ENCODE assay signal across 18 mouse cellular contexts in the genomic region with DNA sequence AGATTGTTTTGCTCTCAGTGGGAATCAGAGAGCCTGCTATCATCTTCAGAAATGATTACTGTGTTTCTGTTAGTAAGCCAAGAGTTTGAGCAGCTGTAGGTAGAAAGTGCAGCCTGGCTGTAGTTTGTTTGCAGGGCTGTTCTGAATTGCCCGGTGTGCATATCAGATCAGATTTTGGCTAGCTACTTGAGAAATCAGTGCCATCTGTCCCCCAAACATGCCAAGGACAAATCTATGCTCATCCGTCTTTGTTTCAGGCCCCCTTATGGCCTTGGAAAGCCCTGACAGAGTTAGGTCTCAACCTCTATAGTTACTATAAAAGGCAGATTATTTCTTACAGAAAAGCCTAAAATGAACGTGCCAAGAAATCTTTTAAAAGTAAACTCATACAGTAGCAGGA.
A peak's percentile ranks its signal among the peaks of the same experiment; 100 is the strongest.
DNase-seq lines count a peak whose midpoint lies in the region; ATAC-seq and TF ChIP-seq lines count a peak whose summit lies in the region.
"Had no signal": no experiment of that assay in that cellular context is flagged by ENCODE, and none has a peak within 500 bp of the region (broad histone marks: within the 10 kb centered on the region; RNA-seq: fewer than 3 reads in every experiment).

No protein-coding gene starts in this region.

- WGBS in hindbrain, postnatal 0 days: 80% methylated on average over 3 of the region's 3 CpGs
- 88% methylated on average over 3 of the region's 3 CpGs for WGBS in hindbrain, embryonic 13.5 days
- 18% methylated on average over 3 of the region's 3 CpGs for WGBS in cerebellum, adult 2 months
- 89% methylated on average over 3 of the region's 3 CpGs for WGBS in thymus, adult 2 months

- no peak for ATAC-seq in hindbrain, postnatal 0 days
- no peak for ATAC-seq in hindbrain, embryonic 13.5 days (ENCODE audit: low FRiP score)
- ATAC-seq in activated CD4-positive, CD25-positive, alpha-beta regulatory T cell, adult 4 months: no peak
- ATAC-seq: hindbrain, embryonic 16.5 days; intestine, embryonic 16.5 days had no signal

- peak; percentile 57 for DNase-seq in hindbrain, postnatal 0 days (ENCODE audit: low spot score)
- peak; percentile 37 for DNase-seq in brain, embryonic 14.5 days (ENCODE audit: low read depth)
- DNase-seq in cerebellum, adult 2 months: peak; percentile 57 to 78
- DNase-seq in cerebellum, postnatal 25 days: peak; percentile 69
- DNase-seq in thymus, adult 2 months: no peak
- DNase-seq: adrenal gland, postnatal 10 days; kidney, postnatal 25 days; liver, embryonic 13.5 days; lung, adult 2 months; lung, postnatal 14 days had no signal

- no peaks in the 10 kb centered on the region for H3K9me3 ChIP-seq in hindbrain, postnatal 0 days (ENCODE audit: low read length)
- H3K9me3 ChIP-seq in hindbrain, embryonic 13.5 days: no peaks in the 10 kb centered on the region
- H3K9me3 ChIP-seq: embryonic facial prominence, embryonic 15.5 days; heart, embryonic 10.5 days; liver, embryonic 13.5 days had no signal

- H3K27me3 ChIP-seq in hindbrain, postnatal 0 days (ENCODE audit: insufficient read depth, low read length): no peaks in the 10 kb centered on the region
- H3K27me3 ChIP-seq in hindbrain, embryonic 13.5 days: no peaks in the 10 kb centered on the region
- H3K27me3 ChIP-seq in cerebellum, adult 2 months (ENCODE audit: control insufficient read depth, insufficient read depth, low read length): no peaks in the 10 kb centered on the region
- H3K27me3 ChIP-seq in thymus, adult 2 months (ENCODE audit: control insufficient read depth, insufficient read depth, low read length): no peaks in the 10 kb centered on the region
- H3K27me3 ChIP-seq: embryonic facial prominence, embryonic 15.5 days; liver, embryonic 13.5 days had no signal

- no peak overlapping the region for H3K9ac ChIP-seq in hindbrain, postnatal 0 days (replicated peaks; ENCODE audit: low read length)
- H3K9ac ChIP-seq in hindbrain, embryonic 13.5 days: no peak overlapping the region
- H3K9ac ChIP-seq: embryonic facial prominence, embryonic 15.5 days; liver, embryonic 13.5 days had no signal

- peaks cover 17% of the 10 kb centered on the region for H3K36me3 ChIP-seq in hindbrain, postnatal 0 days (ENCODE audit: insufficient read depth, low read length)
- peaks cover 45% of the 10 kb centered on the region for H3K36me3 ChIP-seq in hindbrain, embryonic 13.5 days
- no peaks in the 10 kb centered on the region; the same call in 1 of the 2 replicates for H3K36me3 ChIP-seq in thymus, adult 2 months (ENCODE audit: control insufficient read depth, insufficient read depth, low read length)

- TF ChIP-seq POLR2A in brain, embryonic 14.5 days (IDR thresholded peaks at IDR 0.05; ENCODE audit: borderline replicate concordance, extremely low read depth, insufficient read depth, insufficient read length, poor library complexity, severe bottlenecking): no peak
- TF ChIP-seq POLR2A in cerebellum, adult 2 months (IDR thresholded peaks at IDR 0.05; ENCODE audit: borderline replicate concordance, insufficient read depth, low read length): no peak
- TF ChIP-seq POLR2A in thymus, adult 2 months (IDR thresholded peaks at IDR 0.05; ENCODE audit: control insufficient read depth, extremely low read depth, insufficient read depth, low read length, poor library complexity): no peak

- TF ChIP-seq CTCF in hindbrain, postnatal 0 days (IDR thresholded peaks at IDR 0.05; ENCODE audit: low read depth): no peak
- no peak for TF ChIP-seq CTCF in brain, embryonic 14.5 days (IDR thresholded peaks at IDR 0.05; ENCODE audit: borderline replicate concordance, extremely low read depth, insufficient read depth, insufficient read length)
- TF ChIP-seq CTCF in cerebellum, adult 2 months (IDR thresholded peaks at IDR 0.05; ENCODE audit: borderline replicate concordance, insufficient read depth, low read depth, low read length): no peak
- TF ChIP-seq CTCF in thymus, adult 2 months (IDR thresholded peaks at IDR 0.05; ENCODE audit: borderline replicate concordance, control insufficient read depth, extremely low read depth, insufficient read depth, low read length, poor library complexity): no peak

- no peak overlapping the region for H3K4me3 ChIP-seq in hindbrain, postnatal 0 days (ENCODE audit: low read length)
- H3K4me3 ChIP-seq in hindbrain, embryonic 13.5 days: no peak overlapping the region
- no peak overlapping the region for H3K4me3 ChIP-seq in cerebellum, adult 2 months (replicated peaks; ENCODE audit: insufficient read depth, low read depth, low read length)
- no peak overlapping the region for H3K4me3 ChIP-seq in thymus, adult 2 months (ENCODE audit: control insufficient read depth, insufficient read depth, low read length)
- H3K4me3 ChIP-seq: embryonic facial prominence, embryonic 15.5 days; heart, embryonic 10.5 days; liver, embryonic 13.5 days had no signal

- no peaks in the 10 kb centered on the region for H3K4me1 ChIP-seq in hindbrain, postnatal 0 days (ENCODE audit: insufficient read depth, low read length)
- peaks cover 10% of the 10 kb centered on the region for H3K4me1 ChIP-seq in hindbrain, embryonic 13.5 days (replicated peaks)
- H3K4me1 ChIP-seq in cerebellum, adult 2 months (ENCODE audit: control insufficient read depth, insufficient read depth, low read length): peaks cover 30% of the 10 kb centered on the region
- H3K4me1 ChIP-seq in thymus, adult 2 months (replicated peaks; ENCODE audit: control insufficient read depth, insufficient read depth, low read length): peaks cover 49% of the 10 kb centered on the region
- H3K4me1 ChIP-seq: embryonic facial prominence, embryonic 15.5 days; heart, embryonic 10.5 days had no signal

- H3K27ac ChIP-seq in hindbrain, postnatal 0 days: no peak overlapping the region
- no peak overlapping the region for H3K27ac ChIP-seq in hindbrain, embryonic 13.5 days
- peak overlapping the region; percentile 52; the same call in 1 of the 2 replicates for H3K27ac ChIP-seq in cerebellum, adult 2 months (ENCODE audit: insufficient read depth, low read length)
- no peak overlapping the region for H3K27ac ChIP-seq in thymus, adult 2 months (ENCODE audit: control insufficient read depth, insufficient read depth, low read length)
- H3K27ac ChIP-seq: embryonic facial prominence, embryonic 15.5 days; heart, embryonic 10.5 days; liver, embryonic 13.5 days; stomach, postnatal 0 days had no signal

- no peak overlapping the region for H3K4me2 ChIP-seq in hindbrain, postnatal 0 days (ENCODE audit: low read depth, low read length)
- no peak overlapping the region for H3K4me2 ChIP-seq in hindbrain, embryonic 13.5 days
- H3K4me2 ChIP-seq: embryonic facial prominence, embryonic 15.5 days; liver, embryonic 13.5 days; midbrain, embryonic 11.5 days had no signal
